Mouse (Mus musculus): ENCODE data around the gene Stab1.

GRCm38 (mm10) chr14:31200038-31200437, 31.6 kb upstream of the Stab1 start:
- TF ChIP-seq E2F4 (IDR thresholded peaks at IDR 0.05; ENCODE audit: insufficient read depth) (no peak), POLR2A (IDR thresholded peaks at IDR 0.05; ENCODE audit: insufficient read length, low read depth) (no peak), MAX (IDR thresholded peaks at IDR 0.05; ENCODE audit: low read depth) (no peak), POLR2AphosphoS2 (IDR thresholded peaks at IDR 0.05; ENCODE audit: insufficient read length, low read depth) (no peak), MYOG (IDR thresholded peaks at IDR 0.05; ENCODE audit: control insufficient read depth in 1 of 3, insufficient read depth in 1 of 3, insufficient read length in 2 of 3, low read depth in 2 of 3) (no peak), USF1 (IDR thresholded peaks at IDR 0.05; ENCODE audit: low read depth) (no peak), TCF12 (IDR thresholded peaks at IDR 0.05; ENCODE audit: insufficient read depth, poor library complexity, severe bottlenecking) (no peak), SRF (IDR thresholded peaks at IDR 0.05; ENCODE audit: control insufficient read depth, insufficient read length, low read depth) (no peak), CEBPB (IDR thresholded peaks at IDR 0.05; ENCODE audit: insufficient read depth, poor library complexity, severe bottlenecking) (no peak)

All from myocyte (in vitro differentiated cells).